Mouse (Mus musculus): ENCODE measurements around the gene Mgmt. TPM values are rescaled to one million over a fixed set of nuclear protein-coding genes. Genes with fewer than 3 reads are reported as not detected.

Gene Mgmt
- polyA plus RNA-seq, 1 experiment from 2014 or later: 2.0 TPM

- no peak overlapping the region for H3K4me2 ChIP-seq
- H3K27me3 ChIP-seq: peaks cover 3% of the 10 kb centered on the region; the same call in 1 of the 2 replicates
- no peak overlapping the region for H3K9ac ChIP-seq
- H3K4me1 ChIP-seq (replicated peaks): peaks cover 25% of the 10 kb centered on the region
- 88% methylated on average over 4 of the region's 4 CpGs for WGBS
- H3K27ac ChIP-seq (replicated peaks): no peak overlapping the region
- H3K9me3 ChIP-seq: no peaks in the 10 kb centered on the region
- no peaks in the 10 kb centered on the region for H3K36me3 ChIP-seq
- ATAC-seq (ENCODE audit: low read depth): no peak
- H3K4me3 ChIP-seq: no peak overlapping the region
Observed at GRCm38 (mm10) chr7:136866535-136866934, 27.9 kb upstream of the Mgmt start.

GRCm38 (mm10) chr7:136871535-136871934 is 22.9 kb upstream of the Mgmt start:
- H3K4me3 ChIP-seq: no peak overlapping the region
- peaks cover 13% of the 10 kb centered on the region for H3K4me1 ChIP-seq (replicated peaks)
- H3K27me3 ChIP-seq: peaks cover 3% of the 10 kb centered on the region; the same call in 1 of the 2 replicates
- H3K9ac ChIP-seq: no peak overlapping the region
- no peaks in the 10 kb centered on the region for H3K9me3 ChIP-seq
- no peak for ATAC-seq (ENCODE audit: low read depth)
- no peak overlapping the region for H3K4me2 ChIP-seq
- H3K27ac ChIP-seq (replicated peaks): no peak overlapping the region
- 76% methylated on average over 11 of the region's 11 CpGs for WGBS
- no peaks in the 10 kb centered on the region for H3K36me3 ChIP-seq

GRCm38 (mm10) chr7:136872059-136872458 is 22.4 kb upstream of the Mgmt start:
- no peaks in the 10 kb centered on the region for H3K9me3 ChIP-seq
- H3K27ac ChIP-seq (replicated peaks): no peak overlapping the region
- H3K27me3 ChIP-seq: peaks cover 3% of the 10 kb centered on the region; the same call in 1 of the 2 replicates
- peaks cover 13% of the 10 kb centered on the region for H3K4me1 ChIP-seq (replicated peaks)
- H3K4me3 ChIP-seq: no peak overlapping the region
- no peaks in the 10 kb centered on the region for H3K36me3 ChIP-seq
- no peak for ATAC-seq (ENCODE audit: low read depth)
- WGBS: 9% methylated on average over 8 of the region's 8 CpGs
- H3K4me2 ChIP-seq: no peak overlapping the region
- no peak overlapping the region for H3K9ac ChIP-seq

GRCm38 (mm10) chr7:136874396-136874795 is 20.0 kb upstream of the Mgmt start:
- no peak overlapping the region for H3K9ac ChIP-seq
- H3K27ac ChIP-seq (replicated peaks): no peak overlapping the region
- no peaks in the 10 kb centered on the region for H3K36me3 ChIP-seq
- ATAC-seq (ENCODE audit: low read depth): no peak
- no peak overlapping the region for H3K4me3 ChIP-seq
- peaks cover 13% of the 10 kb centered on the region for H3K4me1 ChIP-seq (replicated peaks)
- H3K4me2 ChIP-seq: no peak overlapping the region
- no peaks in the 10 kb centered on the region for H3K9me3 ChIP-seq
- 70% methylated on average over 1 of the region's 1 CpGs for WGBS
- H3K27me3 ChIP-seq: peaks cover 3% of the 10 kb centered on the region; the same call in 1 of the 2 replicates

- Histone ChIP-seq H3K9me3 (no peaks in the 10 kb centered on the region), H3K9ac (no peak overlapping the region), H3K27me3 (no peaks in the 10 kb centered on the region), H3K36me3 (no peaks in the 10 kb centered on the region), H3K4me2 (no peak overlapping the region), H3K4me3 (no peak overlapping the region), H3K4me1 (replicated peaks) (no peaks in the 10 kb centered on the region; the same call in 1 of the 2 replicates), H3K27ac (replicated peaks) (no peak overlapping the region)
- ATAC-seq (ENCODE audit: low read depth): no peak
- 88% methylated on average over 4 of the region's 4 CpGs for WGBS
Observed at GRCm38 (mm10) chr7:136880386-136880785, 14.0 kb upstream of the Mgmt start.

- Histone ChIP-seq H3K36me3 (no peaks in the 10 kb centered on the region), H3K9ac (no peak overlapping the region), H3K4me3 (no peak overlapping the region), H3K9me3 (no peaks in the 10 kb centered on the region), H3K4me2 (no peak overlapping the region), H3K4me1 (replicated peaks) (no peaks in the 10 kb centered on the region), H3K27ac (replicated peaks) (no peak overlapping the region), H3K27me3 (no peaks in the 10 kb centered on the region)
- ATAC-seq (ENCODE audit: low read depth): no peak
- 76% methylated on average over 6 of the region's 6 CpGs for WGBS
Observed at GRCm38 (mm10) chr7:136888161-136888560, 6.3 kb upstream of the Mgmt start.

- Histone ChIP-seq H3K36me3 (no peaks in the 10 kb centered on the region), H3K4me1 (replicated peaks) (peaks cover 12% of the 10 kb centered on the region), H3K9ac (no peak overlapping the region), H3K4me3 (no peak overlapping the region), H3K4me2 (no peak overlapping the region), H3K27ac (replicated peaks) (no peak overlapping the region), H3K27me3 (no peaks in the 10 kb centered on the region), H3K9me3 (no peaks in the 10 kb centered on the region)
- WGBS: 100% methylated on average over 1 of the region's 1 CpGs
- no peak for ATAC-seq (ENCODE audit: low read depth)
Observed at GRCm38 (mm10) chr7:136895356-136895755, 942 bp downstream of the Mgmt start.

GRCm38 (mm10) chr7:136895851-136896250 is 1.4 kb downstream of the Mgmt start:
- 92% methylated on average over 7 of the region's 7 CpGs for WGBS
- Histone ChIP-seq H3K9ac (no peak overlapping the region), H3K9me3 (no peaks in the 10 kb centered on the region), H3K4me3 (no peak overlapping the region), H3K4me1 (replicated peaks) (peaks cover 12% of the 10 kb centered on the region), H3K27me3 (no peaks in the 10 kb centered on the region), H3K36me3 (no peaks in the 10 kb centered on the region), H3K27ac (replicated peaks) (no peak overlapping the region), H3K4me2 (no peak overlapping the region)
- ATAC-seq (ENCODE audit: low read depth): no peak

- Histone ChIP-seq H3K27me3 (no peaks in the 10 kb centered on the region), H3K27ac (replicated peaks) (no peak overlapping the region), H3K9me3 (peaks cover 4% of the 10 kb centered on the region; the same call in 1 of the 2 replicates), H3K4me2 (no peak overlapping the region), H3K4me3 (no peak overlapping the region), H3K9ac (no peak overlapping the region), H3K36me3 (no peaks in the 10 kb centered on the region), H3K4me1 (replicated peaks) (peaks cover 12% of the 10 kb centered on the region)
- ATAC-seq (ENCODE audit: low read depth): no peak
- WGBS: 63% methylated on average over 1 of the region's 1 CpGs
Observed at GRCm38 (mm10) chr7:136897481-136897880, 3.1 kb downstream of the Mgmt start.

- H3K4me2 ChIP-seq: no peak overlapping the region
- peaks cover 12% of the 10 kb centered on the region for H3K4me1 ChIP-seq (replicated peaks)
Observed at GRCm38 (mm10) chr7:136898005-136898404, 3.6 kb downstream of the Mgmt start.

GRCm38 (mm10) chr7:136908616-136909144 is 14.3 kb downstream of the Mgmt start:
- 90% methylated on average over 11 of the region's 11 CpGs for WGBS
- Histone ChIP-seq H3K9me3 (0 out of 2 replicates have a peak, but pooled peaks cover 3% of the 10 kb centered on the region), H3K4me1 (replicated peaks) (peaks cover 9% of the 10 kb centered on the region), H3K36me3 (no peaks in the 10 kb centered on the region), H3K4me3 (no peak overlapping the region), H3K4me2 (no peak overlapping the region), H3K27ac (replicated peaks) (no peak overlapping the region), H3K27me3 (no peaks in the 10 kb centered on the region), H3K9ac (no peak overlapping the region)
- no peak for ATAC-seq (ENCODE audit: low read depth)

More at GRCm38 (mm10) chr7:136898005-136898404, 3.6 kb downstream of the Mgmt start:
- H3K27ac ChIP-seq (replicated peaks): no peak overlapping the region
- no peaks in the 10 kb centered on the region for H3K36me3 ChIP-seq
- no peak overlapping the region for H3K9ac ChIP-seq
- peaks cover 5% of the 10 kb centered on the region; the same call in 1 of the 2 replicates for H3K9me3 ChIP-seq
- H3K27me3 ChIP-seq: no peaks in the 10 kb centered on the region
- no peak overlapping the region for H3K4me3 ChIP-seq
- 83% methylated on average over 4 of the region's 4 CpGs for WGBS
- ATAC-seq (ENCODE audit: low read depth): no peak

GRCm38 (mm10) chr7:136912901-136913300 is 18.5 kb downstream of the Mgmt start:
- Histone ChIP-seq H3K27me3 (no peaks in the 10 kb centered on the region), H3K9me3 (no peaks in the 10 kb centered on the region), H3K4me2 (no peak overlapping the region), H3K4me3 (no peak overlapping the region), H3K36me3 (no peaks in the 10 kb centered on the region), H3K9ac (no peak overlapping the region), H3K4me1 (replicated peaks) (peaks cover 24% of the 10 kb centered on the region), H3K27ac (replicated peaks) (no peak overlapping the region)
- no peak for ATAC-seq (ENCODE audit: low read depth)
- WGBS: 92% methylated on average over 4 of the region's 4 CpGs

GRCm38 (mm10) chr7:136916021-136916420 is 21.6 kb downstream of the Mgmt start:
- Histone ChIP-seq H3K36me3 (no peaks in the 10 kb centered on the region), H3K9me3 (no peaks in the 10 kb centered on the region), H3K9ac (no peak overlapping the region), H3K27me3 (no peaks in the 10 kb centered on the region), H3K27ac (replicated peaks) (0 out of 2 replicates have a peak overlapping the region, but pooled peaks have one; percentile 54), H3K4me1 (replicated peaks) (peaks cover 24% of the 10 kb centered on the region), H3K4me3 (no peak overlapping the region), H3K4me2 (no peak overlapping the region)
- ATAC-seq (ENCODE audit: low read depth): no peak
- WGBS: 82% methylated on average over 3 of the region's 3 CpGs

Measured in neural tube, embryonic 13.5 days (tissue).